Mouse (Mus musculus) forebrain, embryonic 10.5 days (tissue): ENCODE results near the gene Abcc9. TPM values are rescaled to one million over a fixed set of nuclear protein-coding genes. Genes with fewer than 3 reads are reported as not detected.
A peak's percentile ranks its signal among the peaks of the same experiment; 100 is the strongest.

Source experiments
- DNase-seq: peaks from one replicate; pipeline ENCODE4 v3.0.0-alpha.2; 2017; ENCODE audit warnings: low spot score; ENCODE audit errors: extremely low spot score
- H3K27ac ChIP-seq: fragments of 300-500 bp; sonication (generic); 2 replicates; pipeline ENCODE4 v1.5.1; 2016; ENCODE audit warnings: mild to moderate bottlenecking
- H3K27me3 ChIP-seq: fragments of 300-500 bp; sonication (generic); 2 replicates; pipeline ENCODE4 v1.6.1; 2016; ENCODE audit warnings: mild to moderate bottlenecking; ENCODE audit not compliant: poor library complexity, severe bottlenecking
- H3K36me3 ChIP-seq: fragments of 300-500 bp; sonication (generic); replicated peaks from 2 replicates; pipeline ENCODE4 v1.6.1; 2016; ENCODE audit warnings: mild to moderate bottlenecking, moderate library complexity
- H3K4me1 ChIP-seq: fragments of 300-500 bp; sonication (generic); 2 replicates; pipeline ENCODE4 v1.6.1; 2016
- H3K4me3 ChIP-seq: fragments of 300-500 bp; sonication (generic); 2 replicates; pipeline ENCODE4 v1.5.1; 2016; ENCODE audit warnings: mild to moderate bottlenecking, moderate library complexity
- H3K9me3 ChIP-seq: fragments of 300-500 bp; sonication (generic); 2 replicates; pipeline ENCODE4 v1.6.1; 2016; ENCODE audit warnings: mild to moderate bottlenecking, moderate library complexity
- WGBS: fragments of 180-500 bp; shearing (Covaris S2); methylation state at CpG from one replicate; pipeline ENCODE4 v1.1.7; 2016; 5-methylcytosine and 5-hydroxymethylcytosine counted together
- polyA plus RNA-seq: library from polyadenylated mRNA; unstranded; fragments of >200 nt; fragmentation: Nextera tagmentation; extraction: Ambion mirVana; gene quantifications from 2 replicates; pipeline ENCODE4 v1.2.1, GENCODE M21; 2016

Abcc9 gene
- polyA plus RNA-seq = 0.73 and 1.0 TPM in 2 replicates

DNA sequence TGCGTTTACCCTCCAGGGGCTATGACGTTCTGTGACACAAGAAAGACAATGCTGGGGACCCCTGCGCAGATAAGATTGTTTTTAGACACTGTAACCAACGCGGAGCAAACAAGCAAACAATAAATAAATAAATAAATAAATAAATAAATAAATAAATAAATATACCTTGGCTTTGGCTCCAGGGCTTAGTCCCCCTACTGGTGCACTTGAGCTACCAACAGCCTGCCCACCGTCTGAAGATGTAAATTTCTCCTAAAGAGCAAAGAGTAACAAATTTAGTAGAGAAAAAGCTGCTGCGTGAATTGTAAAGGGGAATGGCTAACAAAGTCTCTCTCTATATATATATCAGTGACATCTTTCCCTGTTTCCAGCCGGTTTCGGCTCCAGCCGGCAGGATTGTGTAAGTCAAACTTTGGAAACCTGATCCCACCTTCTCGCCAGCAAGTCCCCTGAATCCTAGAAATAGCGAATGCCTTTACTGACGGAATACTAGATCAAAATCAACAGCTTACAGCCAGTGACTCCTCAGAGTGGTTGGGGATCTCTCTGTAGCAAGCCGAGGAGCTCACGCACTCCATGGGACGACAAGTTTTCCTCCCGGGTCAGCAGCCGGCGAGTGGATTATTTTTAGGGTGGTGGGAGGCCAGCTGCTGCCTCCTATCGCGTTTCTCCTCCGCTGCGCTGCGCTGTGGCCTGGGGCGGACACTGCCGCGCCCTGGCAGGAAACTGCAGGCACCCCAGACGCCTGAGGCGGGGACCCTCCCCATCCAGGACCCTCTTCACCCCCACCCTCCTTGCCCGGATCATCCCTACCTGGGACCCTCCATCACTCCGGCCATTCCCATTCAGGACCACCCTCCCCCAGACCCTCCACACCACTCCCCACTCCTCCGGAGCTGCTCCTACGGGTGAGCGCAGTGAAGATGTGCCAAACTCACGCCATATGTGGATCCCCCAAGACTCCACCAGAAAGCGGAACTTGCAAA, at the start of gene Abcc9:
Abcc9 (minus strand) TSS at position 664 of the 986 bp plus-strand sequence.
- no peaks in the 10 kb centered on the region for H3K36me3 ChIP-seq
- no peaks in the 10 kb centered on the region for H3K9me3 ChIP-seq
- 9% methylated on average over 36 of the region's 36 CpGs for WGBS
- DNase-seq = peak; percentile 46
- peak within 1 kb of the TSS; percentile 63 for H3K27ac ChIP-seq
- peak within 1 kb of the TSS; percentile 58 for H3K4me3 ChIP-seq
- H3K4me1 ChIP-seq = peaks cover 7% of the 10 kb centered on the region
- H3K27me3 ChIP-seq = peaks cover 29% of the 10 kb centered on the region

DNA sequence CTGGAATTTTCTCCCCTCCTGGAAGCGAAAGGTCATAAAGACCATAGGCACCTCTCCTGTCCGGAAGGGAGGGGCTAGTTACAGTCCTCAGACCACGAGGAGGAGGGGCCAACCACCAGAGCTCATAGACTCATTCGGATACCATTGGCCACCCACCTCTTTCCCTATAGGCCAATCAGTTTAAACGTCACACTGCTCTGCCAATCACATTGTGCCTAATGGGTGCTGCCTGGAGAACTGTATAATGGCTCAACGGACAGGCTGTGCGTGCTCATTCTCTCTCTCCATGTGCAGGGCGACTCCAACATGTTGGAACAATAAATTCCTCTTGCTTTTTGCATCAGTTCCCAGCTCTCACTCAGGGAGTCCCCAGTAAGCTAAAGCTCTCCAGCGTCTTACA, 49.2 kb upstream of the Abcc9 start:
- no peak for DNase-seq
- Histone ChIP-seq H3K27me3 (peaks cover 36% of the 10 kb centered on the region), H3K4me1 (peaks cover 12% of the 10 kb centered on the region), H3K36me3 (no peaks in the 10 kb centered on the region), H3K27ac (no peak overlapping the region), H3K4me3 (no peak overlapping the region), H3K9me3 (peaks cover 5% of the 10 kb centered on the region; the same call in 1 of the 2 replicates)
- 55% methylated on average over 9 of the region's 9 CpGs for WGBS

- H3K27me3 ChIP-seq = peaks cover 5% of the 10 kb centered on the region; the same call in 1 of the 2 replicates
- H3K27ac ChIP-seq = no peak overlapping the region
- WGBS = 89% methylated on average over 8 of the region's 8 CpGs
- DNase-seq = no peak
- H3K9me3 ChIP-seq = peaks cover 12% of the 10 kb centered on the region; the same call in 1 of the 2 replicates
- no peak overlapping the region for H3K4me3 ChIP-seq
- H3K4me1 ChIP-seq = peaks cover 9% of the 10 kb centered on the region
- no peaks in the 10 kb centered on the region for H3K36me3 ChIP-seq
Measured at GRCm38 (mm10) chr6:142748057-142748708, 46.1 kb upstream of the Abcc9 start.

- H3K4me3 ChIP-seq = no peak overlapping the region
- H3K4me1 ChIP-seq = no peaks in the 10 kb centered on the region
- H3K9me3 ChIP-seq = peaks cover 12% of the 10 kb centered on the region; the same call in 1 of the 2 replicates
- no peaks in the 10 kb centered on the region for H3K27me3 ChIP-seq
- no peaks in the 10 kb centered on the region for H3K36me3 ChIP-seq
- no peak for DNase-seq
- H3K27ac ChIP-seq = no peak overlapping the region
- 88% methylated on average over 2 of the region's 2 CpGs for WGBS
Measured at GRCm38 (mm10) chr6:142747165-142747564, 45.0 kb upstream of the Abcc9 start.

DNA sequence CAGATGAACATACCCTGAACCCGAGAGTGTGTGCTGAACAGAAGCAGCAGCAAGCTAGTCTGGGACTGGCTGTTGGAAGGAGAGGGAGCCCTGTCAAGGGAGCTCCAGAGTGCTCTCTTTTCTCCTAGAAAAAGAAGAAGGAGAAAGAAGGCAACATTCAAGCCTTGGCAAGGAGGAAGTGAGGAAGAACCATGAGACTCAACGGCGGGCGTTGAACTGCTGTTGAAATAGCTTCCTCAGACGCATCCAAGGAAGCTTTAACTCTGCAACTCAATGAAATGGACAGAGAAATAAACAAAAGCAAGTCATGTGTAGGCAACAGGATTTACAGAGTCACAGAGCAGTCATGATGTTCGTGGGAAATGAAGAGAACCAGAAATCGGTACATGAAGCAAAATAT, 44.6 kb upstream of the Abcc9 start:
- DNase-seq = no peak
- Histone ChIP-seq H3K27me3 (no peaks in the 10 kb centered on the region), H3K9me3 (peaks cover 12% of the 10 kb centered on the region; the same call in 1 of the 2 replicates), H3K36me3 (no peaks in the 10 kb centered on the region), H3K4me1 (no peaks in the 10 kb centered on the region), H3K27ac (no peak overlapping the region), H3K4me3 (no peak overlapping the region)
- 89% methylated on average over 7 of the region's 7 CpGs for WGBS

DNA sequence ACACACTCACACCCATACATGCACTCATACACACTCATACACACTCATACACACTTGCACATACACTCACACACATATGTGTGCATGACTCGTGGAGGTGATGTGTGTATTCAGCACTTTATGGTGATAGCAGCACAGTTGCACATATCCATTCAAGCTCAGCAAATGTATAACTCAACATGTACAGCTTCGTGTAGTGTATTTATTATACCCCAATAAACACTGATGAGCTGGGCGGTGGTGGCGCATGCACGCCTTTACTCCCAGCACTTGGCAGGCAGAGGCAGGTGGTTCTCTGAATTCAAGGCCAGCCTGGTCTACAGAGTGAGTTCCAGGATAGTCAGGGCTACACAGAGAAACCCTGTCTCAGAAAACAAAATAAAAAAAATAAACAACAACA, 43.4 kb upstream of the Abcc9 start:
- no peak for DNase-seq
- H3K36me3 ChIP-seq = no peaks in the 10 kb centered on the region
- WGBS = 96% methylated on average over 5 of the region's 5 CpGs
- H3K27ac ChIP-seq = no peak overlapping the region
- no peaks in the 10 kb centered on the region for H3K4me1 ChIP-seq
- H3K4me3 ChIP-seq = no peak overlapping the region
- H3K9me3 ChIP-seq = peaks cover 7% of the 10 kb centered on the region; the same call in 1 of the 2 replicates
- no peaks in the 10 kb centered on the region for H3K27me3 ChIP-seq

- Histone ChIP-seq H3K27me3 (no peaks in the 10 kb centered on the region), H3K4me1 (no peaks in the 10 kb centered on the region), H3K9me3 (peaks cover 7% of the 10 kb centered on the region; the same call in 1 of the 2 replicates), H3K4me3 (no peak overlapping the region), H3K27ac (no peak overlapping the region), H3K36me3 (no peaks in the 10 kb centered on the region)
- WGBS = 50% methylated on average over 4 of the region's 4 CpGs
- no peak for DNase-seq
Measured at GRCm38 (mm10) chr6:142743193-142743592, 41.1 kb upstream of the Abcc9 start.

DNA sequence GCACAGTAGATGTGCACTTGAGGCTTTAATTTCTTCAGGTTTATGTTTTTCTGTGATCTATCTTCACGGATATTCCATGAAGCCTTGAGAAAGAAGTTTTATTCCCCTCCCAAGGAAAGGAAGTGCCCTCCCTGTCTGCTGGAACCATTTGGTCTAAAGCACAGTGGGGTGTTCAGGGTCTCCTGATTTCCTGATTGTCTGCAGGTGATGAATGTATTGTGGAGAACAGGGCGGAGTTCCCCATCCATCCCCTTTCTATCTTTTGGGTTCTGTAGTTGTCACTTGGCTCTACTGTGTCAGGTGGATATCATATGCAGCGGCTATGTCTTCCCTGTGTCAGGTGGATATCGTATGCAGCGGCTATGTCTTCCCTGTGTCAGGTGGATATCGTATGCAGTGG, 39.6 kb upstream of the Abcc9 start:
- no peaks in the 10 kb centered on the region for H3K27me3 ChIP-seq
- no peak overlapping the region for H3K4me3 ChIP-seq
- no peaks in the 10 kb centered on the region for H3K36me3 ChIP-seq
- WGBS = 91% methylated on average over 6 of the region's 6 CpGs
- no peak overlapping the region for H3K27ac ChIP-seq
- H3K9me3 ChIP-seq = peaks cover 7% of the 10 kb centered on the region; the same call in 1 of the 2 replicates
- DNase-seq = no peak
- H3K4me1 ChIP-seq = no peaks in the 10 kb centered on the region

DNA sequence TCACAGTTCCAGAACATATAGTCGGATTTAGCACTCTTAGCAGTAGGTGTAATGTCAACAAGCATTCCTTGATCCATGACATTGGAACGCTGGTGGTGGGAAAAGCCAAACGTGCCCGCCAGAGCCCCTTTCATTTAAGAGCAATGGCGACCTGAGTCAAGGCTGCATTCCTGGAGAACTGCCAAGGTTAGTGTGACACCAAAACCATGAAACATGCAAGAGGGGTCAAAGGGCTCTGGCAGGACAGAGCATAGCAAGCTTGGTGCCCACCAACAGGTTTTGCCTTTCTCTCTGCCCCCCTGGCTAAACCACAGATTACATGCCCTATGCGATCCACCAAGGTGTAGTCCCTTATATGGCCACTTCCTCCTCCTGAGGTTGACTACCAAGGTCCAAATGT, 36.5 kb upstream of the Abcc9 start:
- 88% methylated on average over 6 of the region's 6 CpGs for WGBS
- Histone ChIP-seq H3K36me3 (no peaks in the 10 kb centered on the region), H3K4me1 (no peaks in the 10 kb centered on the region), H3K27me3 (no peaks in the 10 kb centered on the region), H3K27ac (no peak overlapping the region), H3K4me3 (no peak overlapping the region), H3K9me3 (no peaks in the 10 kb centered on the region)
- no peak for DNase-seq

DNA sequence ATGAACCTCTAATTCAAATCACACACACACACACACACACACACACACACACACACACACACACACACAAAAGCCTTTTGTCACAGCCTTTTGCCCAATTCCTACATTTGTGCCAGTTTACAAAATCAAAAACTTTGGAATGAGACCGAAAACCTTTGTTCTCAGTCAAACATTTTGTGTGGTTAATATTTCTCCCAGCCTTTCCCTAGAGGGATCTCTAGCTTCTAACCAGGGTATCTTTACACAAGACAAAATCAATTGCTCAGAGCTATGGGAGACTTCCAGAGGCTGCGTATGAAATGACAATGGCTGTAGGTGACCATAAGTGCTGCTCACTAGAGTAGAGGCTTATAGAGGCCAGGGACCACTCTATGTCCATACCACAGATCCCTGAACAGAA, 36.1 kb upstream of the Abcc9 start:
- 94% methylated on average over 2 of the region's 2 CpGs for WGBS
- Histone ChIP-seq H3K4me3 (no peak overlapping the region), H3K27ac (no peak overlapping the region), H3K4me1 (no peaks in the 10 kb centered on the region), H3K27me3 (no peaks in the 10 kb centered on the region), H3K36me3 (no peaks in the 10 kb centered on the region), H3K9me3 (no peaks in the 10 kb centered on the region)
- DNase-seq = no peak

DNA sequence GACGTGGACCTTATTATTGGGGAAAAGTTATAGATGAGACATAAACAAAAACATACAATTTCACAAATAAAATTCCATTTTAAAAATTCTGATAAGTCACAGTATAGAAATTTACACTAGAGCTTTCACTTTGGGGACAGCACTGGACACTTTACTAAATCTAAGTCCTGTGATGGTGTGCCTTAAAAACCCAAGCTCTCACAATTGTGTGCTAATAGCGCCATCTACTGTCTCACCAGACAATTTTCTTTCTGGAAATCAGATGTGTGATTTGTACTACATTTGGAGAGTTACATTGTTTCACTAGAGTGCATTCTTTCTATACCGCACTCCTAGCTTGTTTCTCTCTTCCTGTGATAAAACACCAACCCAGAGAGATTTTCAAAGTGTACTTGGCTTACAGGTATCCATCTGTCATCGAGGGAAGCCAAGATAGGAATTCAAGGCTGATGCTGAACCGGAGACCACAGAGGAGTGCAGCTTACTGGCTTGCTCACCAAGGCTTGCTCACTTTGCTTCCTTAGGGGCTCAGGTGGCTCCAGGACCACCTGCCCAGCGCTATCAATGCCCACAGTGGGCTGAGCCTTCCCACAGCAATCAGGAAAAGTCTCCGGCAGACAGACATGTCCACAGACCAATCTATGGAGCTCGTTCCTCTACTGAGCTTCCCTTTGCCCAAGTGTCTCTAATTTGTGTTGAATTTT, 33.3 kb upstream of the Abcc9 start:
- 56% methylated on average over 8 of the region's 8 CpGs for WGBS
- H3K36me3 ChIP-seq = no peaks in the 10 kb centered on the region
- no peak for DNase-seq
- no peaks in the 10 kb centered on the region for H3K27me3 ChIP-seq
- no peaks in the 10 kb centered on the region for H3K4me1 ChIP-seq
- H3K27ac ChIP-seq = no peak overlapping the region
- no peak overlapping the region for H3K4me3 ChIP-seq
- no peaks in the 10 kb centered on the region for H3K9me3 ChIP-seq

GRCm38 (mm10) chr6:142732567-142733290, 30.6 kb upstream of the Abcc9 start:
- WGBS = 81% methylated on average over 14 of the region's 14 CpGs
- Histone ChIP-seq H3K27me3 (no peaks in the 10 kb centered on the region), H3K4me3 (no peak overlapping the region), H3K27ac (no peak overlapping the region), H3K4me1 (no peaks in the 10 kb centered on the region), H3K9me3 (no peaks in the 10 kb centered on the region), H3K36me3 (no peaks in the 10 kb centered on the region)
- DNase-seq = no peak
